Mouse (Mus musculus): ENCODE results near the gene Nup160. TPM values are rescaled to one million over a fixed set of nuclear protein-coding genes. Genes with fewer than 3 reads are reported as not detected.
A peak's percentile ranks its signal among the peaks of the same experiment; 100 is the strongest.

The Nup160 gene
- polyA plus RNA-seq, 1 experiment from 2014 or later: 43.0 TPM

DNA sequence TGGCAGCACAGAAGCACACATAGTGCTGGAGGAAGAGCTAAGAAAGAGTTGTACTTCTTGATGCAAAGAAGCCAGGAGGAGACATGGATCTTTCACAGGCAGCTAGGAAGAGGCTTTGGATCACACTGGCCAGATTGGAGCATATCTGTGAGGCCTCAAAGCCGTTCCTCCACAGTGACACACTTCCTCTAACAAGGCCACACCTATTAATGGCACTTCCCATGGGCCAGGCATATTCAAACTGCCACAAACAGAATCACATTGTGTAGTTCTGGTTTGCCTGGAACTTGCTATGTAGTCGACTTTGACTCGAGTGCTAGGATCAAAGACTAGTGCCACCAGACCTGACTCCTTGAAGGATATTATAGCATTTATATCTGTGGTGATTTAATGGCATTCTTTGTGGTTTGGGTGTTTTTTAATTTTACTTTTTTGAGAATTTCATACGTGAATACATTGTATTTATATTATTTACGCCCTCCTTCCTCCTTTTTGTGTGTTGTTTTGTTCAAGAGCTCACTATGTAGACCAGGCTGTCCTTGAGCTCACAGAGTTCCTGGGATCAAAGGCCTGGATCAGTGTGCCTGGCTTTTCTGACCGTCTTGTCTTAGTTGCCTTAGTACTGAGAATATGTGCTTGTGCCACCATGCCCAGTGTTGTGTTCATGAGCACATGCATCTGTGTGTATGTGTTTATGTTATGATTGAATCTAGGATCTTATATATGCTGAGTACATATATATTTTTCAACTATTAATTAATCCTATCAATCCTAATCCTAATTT, 72.9 kb downstream of the Nup160 start:
- no peak overlapping the region for H3K9ac ChIP-seq
- peaks cover 28% of the 10 kb centered on the region for H3K4me1 ChIP-seq
- H3K36me3 ChIP-seq: peaks cover 59% of the 10 kb centered on the region
- H3K4me2 ChIP-seq (replicated peaks): no peak overlapping the region
- 88% methylated on average over 6 of the region's 6 CpGs for WGBS
- no peak overlapping the region for H3K27ac ChIP-seq
- no peaks in the 10 kb centered on the region for H3K27me3 ChIP-seq
- ATAC-seq (ENCODE audit: low FRiP score): no peak
- no peak overlapping the region for H3K4me3 ChIP-seq
- no peaks in the 10 kb centered on the region for H3K9me3 ChIP-seq (replicated peaks)

DNA sequence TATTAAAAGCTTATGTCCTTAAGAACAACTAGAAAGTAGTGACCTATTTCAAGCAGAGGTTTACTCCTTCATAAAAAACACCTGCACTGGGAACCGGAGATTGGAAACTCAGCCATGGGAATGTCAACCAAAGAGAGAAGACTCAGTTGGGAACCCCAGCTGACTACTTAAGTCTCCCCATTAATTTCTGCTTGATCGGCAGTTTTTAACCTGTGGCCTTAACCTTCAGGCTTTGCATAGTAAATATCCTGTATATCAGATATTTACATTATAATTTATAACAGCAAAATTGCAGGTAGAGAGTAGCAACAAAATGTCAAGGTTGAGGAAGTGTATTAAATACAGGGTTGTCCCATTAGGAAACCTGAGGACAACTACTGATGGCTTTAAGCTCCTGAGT, 76.5 kb downstream of the Nup160 start:
- WGBS: 86% methylated on average over 2 of the region's 2 CpGs
- peaks cover 80% of the 10 kb centered on the region for H3K36me3 ChIP-seq
- no peak overlapping the region for H3K4me3 ChIP-seq
- H3K9ac ChIP-seq: no peak overlapping the region
- ATAC-seq (ENCODE audit: low FRiP score): no peak
- H3K27ac ChIP-seq: no peak overlapping the region
- H3K9me3 ChIP-seq (replicated peaks): no peaks in the 10 kb centered on the region
- H3K4me1 ChIP-seq: peaks cover 12% of the 10 kb centered on the region
- H3K27me3 ChIP-seq: no peaks in the 10 kb centered on the region
- no peak overlapping the region for H3K4me2 ChIP-seq (replicated peaks)

DNA sequence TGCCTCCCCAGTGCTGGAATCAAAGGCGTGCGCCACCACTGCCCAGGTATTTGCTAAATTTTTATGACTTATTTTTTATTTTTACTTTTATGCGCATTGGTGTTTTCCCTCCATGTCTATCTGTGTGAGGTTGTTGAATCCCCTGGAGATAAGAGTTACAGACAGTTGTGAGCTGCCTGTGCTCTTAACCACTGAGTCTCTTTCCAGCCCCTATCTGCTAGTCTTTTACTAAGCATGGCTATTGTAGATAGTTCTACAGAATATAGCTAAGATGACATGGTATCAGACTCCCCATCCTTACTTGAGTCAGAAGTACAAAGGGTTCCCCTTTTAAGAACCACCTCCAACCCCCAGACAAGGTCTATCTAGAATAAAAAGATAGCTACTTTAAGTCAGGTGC, 77.2 kb downstream of the Nup160 start:
- H3K4me2 ChIP-seq (replicated peaks): no peak overlapping the region
- H3K4me3 ChIP-seq: no peak overlapping the region
- H3K9ac ChIP-seq: no peak overlapping the region
- no peak overlapping the region for H3K27ac ChIP-seq
- H3K9me3 ChIP-seq (replicated peaks): no peaks in the 10 kb centered on the region
- WGBS: 95% methylated on average over 3 of the region's 3 CpGs
- peaks cover 6% of the 10 kb centered on the region for H3K4me1 ChIP-seq
- no peaks in the 10 kb centered on the region for H3K27me3 ChIP-seq
- H3K36me3 ChIP-seq: peaks cover 80% of the 10 kb centered on the region
- no peak for ATAC-seq (ENCODE audit: low FRiP score)

DNA sequence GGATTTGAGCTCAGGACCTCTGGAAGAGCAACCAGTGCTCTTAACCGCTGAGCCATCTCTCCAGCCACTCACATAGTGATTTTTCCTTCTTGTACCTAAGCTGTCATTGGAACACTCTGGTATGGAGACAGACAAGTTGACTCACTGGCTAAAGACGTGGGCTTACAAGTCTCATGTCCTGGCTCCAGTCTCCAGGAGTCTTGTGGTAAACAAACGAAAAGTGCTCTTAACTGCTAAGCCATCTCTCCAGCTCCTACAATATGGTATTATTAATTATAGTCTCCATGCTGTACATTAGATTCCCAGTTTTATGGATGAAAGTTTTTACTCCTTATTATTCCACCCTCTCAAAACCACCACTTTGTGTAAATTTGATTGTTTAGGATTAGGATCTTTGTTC, 88.1 kb downstream of the Nup160 start:
- WGBS: 89% methylated on average over 3 of the region's 3 CpGs
- ATAC-seq (ENCODE audit: low FRiP score): no peak
- Histone ChIP-seq H3K27ac (no peak overlapping the region), H3K27me3 (no peaks in the 10 kb centered on the region), H3K9ac (no peak overlapping the region), H3K4me2 (replicated peaks) (no peak overlapping the region), H3K4me3 (no peak overlapping the region), H3K9me3 (replicated peaks) (no peaks in the 10 kb centered on the region), H3K4me1 (no peaks in the 10 kb centered on the region), H3K36me3 (peaks cover 84% of the 10 kb centered on the region)

DNA sequence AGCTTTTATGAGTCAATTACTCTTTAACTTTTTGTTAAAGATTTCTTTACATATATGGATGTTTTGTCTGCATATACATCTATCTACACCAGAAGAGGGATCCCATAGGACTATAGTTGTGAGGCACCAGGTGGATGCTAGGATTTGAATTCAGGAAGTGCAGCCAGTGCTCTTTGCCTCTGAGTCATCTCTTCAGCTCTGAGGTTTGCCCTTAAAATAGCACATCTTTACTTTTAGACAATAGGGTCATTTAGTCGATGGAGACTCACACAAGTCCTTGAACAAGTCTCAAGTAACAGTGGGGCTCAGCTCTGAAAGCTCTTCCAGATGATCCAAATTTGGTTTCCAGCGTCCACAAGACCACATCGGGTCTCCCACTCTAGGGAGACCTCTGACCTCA, 104.3 kb downstream of the Nup160 start:
- Histone ChIP-seq H3K4me1 (peaks cover 15% of the 10 kb centered on the region), H3K4me2 (replicated peaks) (no peak overlapping the region), H3K27ac (no peak overlapping the region), H3K27me3 (peaks cover 7% of the 10 kb centered on the region), H3K9ac (no peak overlapping the region), H3K9me3 (replicated peaks) (no peaks in the 10 kb centered on the region), H3K4me3 (no peak overlapping the region), H3K36me3 (peaks cover 42% of the 10 kb centered on the region)
- ATAC-seq (ENCODE audit: low FRiP score): no peak
- WGBS: 35% methylated on average over 3 of the region's 3 CpGs

DNA sequence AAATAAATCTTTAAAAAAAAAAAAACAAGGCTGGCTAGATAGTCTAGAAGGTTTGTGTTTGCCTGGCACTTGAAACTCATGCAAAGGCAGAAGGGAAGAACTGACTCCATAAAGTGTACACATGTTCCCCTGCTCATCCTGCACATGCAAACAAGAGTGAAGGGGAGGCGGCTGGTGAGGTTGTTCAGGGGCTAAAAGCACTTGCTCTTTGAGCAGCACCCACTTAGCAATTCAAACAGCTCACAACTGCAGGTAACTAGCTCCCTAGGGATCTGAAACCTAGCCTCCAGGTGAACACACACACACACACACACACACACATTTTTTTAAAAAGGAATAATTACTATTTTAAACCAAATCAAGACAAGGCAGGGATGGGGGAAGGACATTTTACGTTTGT, 104.9 kb downstream of the Nup160 start:
- no peak overlapping the region for H3K9ac ChIP-seq
- H3K4me2 ChIP-seq (replicated peaks): peak overlapping the region; percentile 65; the same call in 1 of the 2 replicates
- no peaks in the 10 kb centered on the region for H3K9me3 ChIP-seq (replicated peaks)
- H3K4me1 ChIP-seq: peaks cover 15% of the 10 kb centered on the region
- H3K27me3 ChIP-seq: peaks cover 7% of the 10 kb centered on the region
- ATAC-seq (ENCODE audit: low FRiP score): 0 out of 2 replicates have a peak, but pooled peaks have one; percentile 2
- no peak overlapping the region for H3K4me3 ChIP-seq
- peaks cover 37% of the 10 kb centered on the region for H3K36me3 ChIP-seq
- H3K27ac ChIP-seq: no peak overlapping the region
- WGBS: 35% methylated on average over 2 of the region's 2 CpGs

DNA sequence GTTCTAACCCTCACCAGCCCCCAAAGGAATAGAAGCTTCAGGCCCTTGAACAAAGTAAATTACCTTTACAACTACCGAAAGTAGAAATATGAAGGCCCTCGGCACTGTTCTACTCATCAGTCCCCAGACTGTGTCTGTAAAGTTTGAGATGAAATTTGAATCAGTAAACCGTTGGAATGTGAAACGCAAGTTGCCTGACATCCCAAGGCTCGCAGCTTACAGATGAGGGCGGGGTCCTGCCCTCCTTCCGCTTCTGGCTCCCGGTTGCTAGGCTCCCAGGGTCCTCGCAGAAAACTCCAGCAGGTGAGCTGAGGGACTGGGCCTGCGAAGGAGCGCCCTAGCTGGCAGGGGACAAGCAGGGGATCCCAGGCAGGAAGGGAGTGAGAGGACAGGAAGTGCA, 105.4 kb downstream of the Nup160 start, which contains the start of gene Agbl2:
Agbl2 (plus strand) TSS at position 270 of the 400 bp plus-strand sequence.
- H3K4me2 ChIP-seq (replicated peaks): peak within 1 kb of the TSS; percentile 65
- H3K27me3 ChIP-seq: peaks cover 7% of the 10 kb centered on the region
- H3K4me1 ChIP-seq: peaks cover 15% of the 10 kb centered on the region
- WGBS: 3% methylated on average over 11 of the region's 11 CpGs
- peak; percentile 53 for ATAC-seq (ENCODE audit: low FRiP score)
- H3K4me3 ChIP-seq: peak within 1 kb of the TSS; percentile 31
- H3K9ac ChIP-seq: peak within 1 kb of the TSS; percentile 59
- H3K27ac ChIP-seq: no peak within 1 kb of the TSS
- H3K36me3 ChIP-seq: peaks cover 33% of the 10 kb centered on the region
- no peaks in the 10 kb centered on the region for H3K9me3 ChIP-seq (replicated peaks)

DNA sequence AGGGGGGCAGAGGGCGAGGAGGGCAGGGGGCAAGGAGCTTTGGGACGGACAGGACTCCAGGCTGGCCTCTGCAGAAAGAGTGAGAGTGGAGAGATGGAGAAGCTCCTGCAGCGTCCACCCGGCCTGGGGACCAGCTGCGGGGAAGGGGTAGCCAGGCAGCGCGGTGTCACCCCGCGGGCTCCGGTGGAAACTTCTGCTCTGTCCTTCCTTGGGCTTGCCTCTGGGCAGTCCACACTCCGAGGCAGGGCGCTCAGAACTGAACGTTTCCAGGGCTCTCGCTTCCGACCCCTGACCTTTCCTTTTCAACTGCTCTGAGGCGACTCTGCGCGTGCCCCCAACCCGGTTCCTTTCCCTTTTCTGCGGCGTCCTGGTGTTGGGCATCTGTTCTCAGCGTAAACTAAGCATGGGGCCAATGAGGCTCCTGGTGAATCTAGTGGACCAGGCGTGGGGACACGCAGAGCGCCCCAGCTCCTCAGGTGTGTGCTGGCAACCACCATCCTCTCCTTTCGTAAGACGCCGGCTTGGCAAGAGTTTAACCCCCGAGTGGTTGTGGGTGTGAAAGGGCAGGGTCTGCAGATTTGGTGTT, 106.0 kb downstream of the Nup160 start:
- H3K27me3 ChIP-seq: peaks cover 7% of the 10 kb centered on the region
- peaks cover 27% of the 10 kb centered on the region for H3K36me3 ChIP-seq
- H3K4me2 ChIP-seq (replicated peaks): peak overlapping the region; percentile 65
- peak overlapping the region; percentile 59 for H3K9ac ChIP-seq
- H3K9me3 ChIP-seq (replicated peaks): no peaks in the 10 kb centered on the region
- H3K4me3 ChIP-seq: peak overlapping the region; percentile 31
- peak; percentile 51 for ATAC-seq (ENCODE audit: low FRiP score)
- 1% methylated on average over 27 of the region's 29 CpGs for WGBS
- H3K27ac ChIP-seq: no peak overlapping the region
- H3K4me1 ChIP-seq: peaks cover 15% of the 10 kb centered on the region

Other genes with a start within 250 kb of the Nup160 start
- 3.5 TPM in 2 replicates for gene Ptprj, start 96.6 kb upstream of the Nup160 start, polyA plus RNA-seq (2016; fragmentation: Nextera tagmentation; extraction: Ambion mirVana)
- 150 and 168 TPM in 2 replicates for gene Fnbp4, start 68.2 kb downstream of the Nup160 start, polyA plus RNA-seq (2016; fragmentation: Nextera tagmentation; extraction: Ambion mirVana)
- 1.4 and 2.1 TPM in 2 replicates for gene Agbl2, start 105.5 kb downstream of the Nup160 start, polyA plus RNA-seq (2016; fragmentation: Nextera tagmentation; extraction: Ambion mirVana)
- 209 TPM in 2 replicates for gene Mtch2, start 169.9 kb downstream of the Nup160 start, polyA plus RNA-seq (2016; fragmentation: Nextera tagmentation; extraction: Ambion mirVana)
- gene C1qtnf4, start 208.6 kb downstream of the Nup160 start, polyA plus RNA-seq (2016; fragmentation: Nextera tagmentation; extraction: Ambion mirVana): 55.5 and 58.3 TPM in 2 replicates
- 49.8 and 56.6 TPM in 2 replicates for gene Kbtbd4, start 227.5 kb downstream of the Nup160 start, polyA plus RNA-seq (2016; fragmentation: Nextera tagmentation; extraction: Ambion mirVana)
- 182 and 188 TPM in 2 replicates for gene Ndufs3, start 227.6 kb downstream of the Nup160 start, polyA plus RNA-seq (2016; fragmentation: Nextera tagmentation; extraction: Ambion mirVana)